Mouse (Mus musculus) MEL-GATA-1-ER (cell line): Measurements from ENCODE around the gene Fuca2.
"Not testable (repeated sequence)": the region's sequence is repeated elsewhere in the genome, so short reads cannot be mapped to it uniquely, and the experiment has no call there.

ENCODE experiments used
- DNase-seq: peaks from one replicate; pipeline ENCODE4 v3.0.0-alpha.2; 2012; ENCODE audit warnings: low read depth; ENCODE audit errors: extremely low read depth

The Fuca2 gene

GRCm38 (mm10) chr10:13499331-13499730, at the start of gene Fuca2:
Gene Fuca2, plus strand, starts transcription at chr10:13499540.
- DNase-seq: no peak

GRCm38 (mm10) chr10:13451640-13452039, 47.7 kb upstream of the Fuca2 start:
- no peak for DNase-seq

GRCm38 (mm10) chr10:13453200-13453990, 45.9 kb upstream of the Fuca2 start:
- peak; percentile 1 for DNase-seq

GRCm38 (mm10) chr10:13464295-13464694, 35.0 kb upstream of the Fuca2 start:
- not testable (repeated sequence) for DNase-seq

- DNase-seq: no peak
Measured at GRCm38 (mm10) chr10:13466925-13467324, 32.4 kb upstream of the Fuca2 start.

- not testable (repeated sequence) for DNase-seq
Measured at GRCm38 (mm10) chr10:13468025-13468529, 31.3 kb upstream of the Fuca2 start.

- DNase-seq: no peak
Measured at GRCm38 (mm10) chr10:13470236-13470635, 29.1 kb upstream of the Fuca2 start.

- DNase-seq: no peak
Measured at GRCm38 (mm10) chr10:13473287-13473832, 26.0 kb upstream of the Fuca2 start.

GRCm38 (mm10) chr10:13473833-13474567, 25.3 kb upstream of the Fuca2 start, which contains the start of gene Phactr2:
Gene Phactr2, minus strand, starts transcription at chr10:13474412.
- DNase-seq: no peak

- DNase-seq: no peak
Measured at GRCm38 (mm10) chr10:13474568-13474955, 24.8 kb upstream of the Fuca2 start.

GRCm38 (mm10) chr10:13475121-13475520, 24.2 kb upstream of the Fuca2 start:
- DNase-seq: no peak

- DNase-seq: no peak
Measured at GRCm38 (mm10) chr10:13479341-13479740, 20.0 kb upstream of the Fuca2 start.

GRCm38 (mm10) chr10:13485958-13486357, 13.4 kb upstream of the Fuca2 start:
- DNase-seq: no peak

- no peak for DNase-seq
Measured at GRCm38 (mm10) chr10:13489671-13490070, 9.7 kb upstream of the Fuca2 start.

- no peak for DNase-seq
Measured at GRCm38 (mm10) chr10:13493978-13494686, 5.2 kb upstream of the Fuca2 start.

- no peak for DNase-seq
Measured at GRCm38 (mm10) chr10:13496315-13496714, 3.0 kb upstream of the Fuca2 start.

GRCm38 (mm10) chr10:13500473-13500872, 1.1 kb downstream of the Fuca2 start:
- DNase-seq: no peak

GRCm38 (mm10) chr10:13500938-13501496, 1.7 kb downstream of the Fuca2 start:
- peak; percentile 79 for DNase-seq

- DNase-seq: not testable (repeated sequence)
Measured at GRCm38 (mm10) chr10:13501533-13501932, 2.2 kb downstream of the Fuca2 start.

- no peak for DNase-seq
Measured at GRCm38 (mm10) chr10:13502371-13502770, 3.0 kb downstream of the Fuca2 start.

GRCm38 (mm10) chr10:13521857-13522256, 22.5 kb downstream of the Fuca2 start:
- peak; percentile 7 for DNase-seq
